Mouse (Mus musculus) right cerebral cortex, postnatal 14 days (tissue): ENCODE results near the gene 5730480H06Rik.

ENCODE experiments used
- DNase-seq: peaks from one replicate; pipeline ENCODE4 v3.0.0; 2022

Gene 5730480H06Rik

GRCm38 (mm10) chr5:48430459-48430858 is 102.7 kb downstream of the 5730480H06Rik start:
- DNase-seq = peak; percentile 29

- no peak for DNase-seq
Measured at GRCm38 (mm10) chr5:48448888-48449287, 121.1 kb downstream of the 5730480H06Rik start.

GRCm38 (mm10) chr5:48460221-48460620 is 132.5 kb downstream of the 5730480H06Rik start:
- no peak for DNase-seq
